In genomic region chr12:83303221-83303620, GRCm38 (mm10) we compare ENCODE assay signal across 10 mouse cellular contexts.
DNase-seq lines count a peak whose midpoint lies in the region; ATAC-seq lines count a peak whose summit lies in the region.
"Had no signal": no experiment of that assay in that cellular context is flagged by ENCODE, and none has a peak within 500 bp of the region (broad histone marks: within the 10 kb centered on the region; RNA-seq: fewer than 3 reads in every experiment).

No protein-coding gene starts in this region.

- H3K4me2 ChIP-seq in embryonic facial prominence, embryonic 11.5 days (ENCODE audit: low read depth, low read length), result no peak overlapping the region
- H3K4me2 ChIP-seq in heart, embryonic 15.5 days, result peak overlapping the region; percentile 42
- H3K4me2 ChIP-seq in midbrain, embryonic 12.5 days (replicated peaks), result 0 out of 2 replicates have a peak overlapping the region, but pooled peaks have one; percentile 25
- H3K4me2 ChIP-seq: limb, embryonic 12.5 days had no signal

- H3K4me1 ChIP-seq in embryonic facial prominence, embryonic 11.5 days (ENCODE audit: control insufficient read depth, insufficient read depth, low read length), result peaks cover 3% of the 10 kb centered on the region
- peaks cover 27% of the 10 kb centered on the region for H3K4me1 ChIP-seq in heart, embryonic 15.5 days (replicated peaks)
- H3K4me1 ChIP-seq in midbrain, embryonic 12.5 days, result peaks cover 22% of the 10 kb centered on the region

- no peaks in the 10 kb centered on the region for H3K36me3 ChIP-seq in embryonic facial prominence, embryonic 11.5 days (replicated peaks; ENCODE audit: control insufficient read depth, insufficient read depth, low read depth, low read length)
- no peaks in the 10 kb centered on the region for H3K36me3 ChIP-seq in heart, embryonic 15.5 days
- H3K36me3 ChIP-seq in midbrain, embryonic 12.5 days, result no peaks in the 10 kb centered on the region
- H3K36me3 ChIP-seq: limb, embryonic 12.5 days had no signal

- DNase-seq in cerebellum, adult 9-11 months, result peak; percentile 65
- no peak for DNase-seq in cerebellum, postnatal 36 days
- no peak for DNase-seq in embryonic facial prominence, embryonic 11.5 days (ENCODE audit: low spot score)
- DNase-seq in spleen, postnatal 10 days (ENCODE audit: low spot score in 2 of 2), result no peak
- DNase-seq in urinary bladder, adult 2 months (ENCODE audit: low spot score), result no peak
- no peak for DNase-seq in ovary, postnatal 14 days (ENCODE audit: low spot score)

- ATAC-seq in embryonic facial prominence, embryonic 11.5 days (replicated peaks; ENCODE audit: insufficient number of reproducible peaks, low FRiP score, low TSS enrichment, low read depth), result no peak
- no peak for ATAC-seq in heart, embryonic 15.5 days (replicated peaks; ENCODE audit: insufficient number of reproducible peaks, insufficient read depth, low FRiP score, low read depth)
- ATAC-seq in midbrain, embryonic 12.5 days (ENCODE audit: low FRiP score, low read depth), result no peak
- ATAC-seq: lung, postnatal 0 days had no signal

- no peaks in the 10 kb centered on the region for H3K27me3 ChIP-seq in embryonic facial prominence, embryonic 11.5 days (ENCODE audit: control insufficient read depth, insufficient read depth, low read length)
- no peaks in the 10 kb centered on the region for H3K27me3 ChIP-seq in heart, embryonic 15.5 days
- H3K27me3 ChIP-seq in midbrain, embryonic 12.5 days, result no peaks in the 10 kb centered on the region
- H3K27me3 ChIP-seq: limb, embryonic 12.5 days had no signal

- WGBS in embryonic facial prominence, embryonic 11.5 days, result 61% methylated on average over 6 of the region's 6 CpGs
- 44% methylated on average over 6 of the region's 6 CpGs for WGBS in heart, embryonic 15.5 days
- WGBS in midbrain, embryonic 12.5 days, result 56% methylated on average over 6 of the region's 6 CpGs

- peak overlapping the region; percentile 32; the same call in 1 of the 2 replicates for H3K9ac ChIP-seq in embryonic facial prominence, embryonic 11.5 days (replicated peaks; ENCODE audit: low read length)
- 0 out of 2 replicates have a peak overlapping the region, but pooled peaks have one; percentile 8 for H3K9ac ChIP-seq in heart, embryonic 15.5 days
- peak overlapping the region; percentile 34; the same call in 1 of the 2 replicates for H3K9ac ChIP-seq in midbrain, embryonic 12.5 days (replicated peaks)
- H3K9ac ChIP-seq: limb, embryonic 12.5 days had no signal

- H3K4me3 ChIP-seq in embryonic facial prominence, embryonic 11.5 days (ENCODE audit: low read depth, low read length), result no peak overlapping the region
- 0 out of 2 replicates have a peak overlapping the region, but pooled peaks have one; percentile 14 for H3K4me3 ChIP-seq in heart, embryonic 15.5 days
- H3K4me3 ChIP-seq in midbrain, embryonic 12.5 days, result no peak overlapping the region
- H3K4me3 ChIP-seq: limb, embryonic 12.5 days had no signal

- no peaks in the 10 kb centered on the region for H3K9me3 ChIP-seq in embryonic facial prominence, embryonic 11.5 days (replicated peaks; ENCODE audit: control insufficient read depth, low read length)
- no peaks in the 10 kb centered on the region for H3K9me3 ChIP-seq in heart, embryonic 15.5 days (replicated peaks)
- no peaks in the 10 kb centered on the region for H3K9me3 ChIP-seq in midbrain, embryonic 12.5 days
- H3K9me3 ChIP-seq: limb, embryonic 12.5 days had no signal

- H3K27ac ChIP-seq in embryonic facial prominence, embryonic 11.5 days (replicated peaks; ENCODE audit: low read depth, low read length), result no peak overlapping the region
- peak overlapping the region; percentile 86 for H3K27ac ChIP-seq in heart, embryonic 15.5 days
- peak overlapping the region; percentile 75 for H3K27ac ChIP-seq in midbrain, embryonic 12.5 days (replicated peaks)
- H3K27ac ChIP-seq: limb, embryonic 12.5 days had no signal
